In genomic region chr5:53970178-53970577, GRCm38 (mm10) we compare ENCODE assay signal across 10 mouse cellular contexts. TPM values are rescaled to one million over a fixed set of nuclear protein-coding genes. Genes with fewer than 3 reads are reported as not detected.
DNase-seq lines count a peak whose midpoint lies in the region; ATAC-seq lines count a peak whose summit lies in the region.
"Had no signal": no experiment of that assay in that cellular context is flagged by ENCODE, and none has a peak within 500 bp of the region (broad histone marks: within the 10 kb centered on the region; RNA-seq: fewer than 3 reads in every experiment).

No protein-coding gene starts in this region.

- WGBS in lung, embryonic 15.5 days: 39% methylated on average over 7 of the region's 7 CpGs
- 91% methylated on average over 7 of the region's 7 CpGs for WGBS in forebrain, embryonic 14.5 days

- peak; percentile 52; the same call in 1 of the 2 replicates for ATAC-seq in granulocyte monocyte progenitor cell, adult 5-6 weeks (replicated peaks; ENCODE audit: poor library complexity, severe bottlenecking)
- peak; percentile 57; the same call in 1 of the 2 replicates for ATAC-seq in lung, embryonic 15.5 days (ENCODE audit: borderline replicate concordance, extremely low read depth, low FRiP score, low TSS enrichment)
- no peak for ATAC-seq in forebrain, embryonic 14.5 days

- H3K4me1 ChIP-seq in lung, embryonic 15.5 days: 0 out of 2 replicates have a peak, but pooled peaks cover 8% of the 10 kb centered on the region
- H3K4me1 ChIP-seq in forebrain, embryonic 14.5 days (ENCODE audit: control insufficient read depth, insufficient read depth, low read length): no peaks in the 10 kb centered on the region
- H3K4me1 ChIP-seq: stomach, embryonic 15.5 days had no signal

- no peaks in the 10 kb centered on the region for H3K9me3 ChIP-seq in lung, embryonic 15.5 days
- no peaks in the 10 kb centered on the region for H3K9me3 ChIP-seq in forebrain, embryonic 14.5 days (replicated peaks; ENCODE audit: control insufficient read depth, low read length)
- H3K9me3 ChIP-seq: stomach, embryonic 15.5 days had no signal

- no peaks in the 10 kb centered on the region for H3K27me3 ChIP-seq in lung, embryonic 15.5 days
- H3K27me3 ChIP-seq in forebrain, embryonic 14.5 days (replicated peaks; ENCODE audit: control insufficient read depth, insufficient read depth, low read length): no peaks in the 10 kb centered on the region
- H3K27me3 ChIP-seq: stomach, embryonic 15.5 days had no signal

- H3K9ac ChIP-seq in lung, embryonic 15.5 days: no peak overlapping the region
- no peak overlapping the region for H3K9ac ChIP-seq in forebrain, embryonic 14.5 days (ENCODE audit: low read length)
- H3K9ac ChIP-seq: stomach, embryonic 15.5 days had no signal

- no peaks in the 10 kb centered on the region for H3K36me3 ChIP-seq in lung, embryonic 15.5 days
- no peaks in the 10 kb centered on the region for H3K36me3 ChIP-seq in forebrain, embryonic 14.5 days (ENCODE audit: control insufficient read depth, insufficient read depth, low read length)
- H3K36me3 ChIP-seq: stomach, embryonic 15.5 days had no signal

- H3K4me3 ChIP-seq in lung, embryonic 15.5 days: no peak overlapping the region
- H3K4me3 ChIP-seq in forebrain, embryonic 14.5 days (ENCODE audit: low read depth, low read length): no peak overlapping the region
- H3K4me3 ChIP-seq: stomach, embryonic 15.5 days had no signal

- no peak overlapping the region for H3K4me2 ChIP-seq in lung, embryonic 15.5 days
- H3K4me2 ChIP-seq in forebrain, embryonic 14.5 days (ENCODE audit: low read length): no peak overlapping the region
- H3K4me2 ChIP-seq: stomach, embryonic 15.5 days had no signal

- DNase-seq in adrenal gland, adult 8-10 months: peak; percentile 28
- no peak for DNase-seq in adrenal gland, adult 18-20 months (ENCODE audit: low spot score in 2 of 2)
- DNase-seq in heart, postnatal 4 days: peak; percentile 54
- no peak for DNase-seq in forebrain, embryonic 14.5 days (ENCODE audit: low spot score)
- no peak for DNase-seq in cerebellum, postnatal 10 days
- no peak for DNase-seq in cerebellum, postnatal 14 days

- H3K27ac ChIP-seq in lung, embryonic 15.5 days: 0 out of 2 replicates have a peak overlapping the region, but pooled peaks have one; percentile 4
- no peak overlapping the region for H3K27ac ChIP-seq in forebrain, embryonic 14.5 days (ENCODE audit: low read depth, low read length)
- H3K27ac ChIP-seq: macrophage; stomach, embryonic 15.5 days had no signal

RNA-seq across cellular contexts. Expression of gene Stim2, which starts 28.1 kb away (rescaled TPM):
- 10 to 100 TPM; 19.3 to 39.5 (median 34.2) TPM for total RNA-seq in adrenal gland, adult 8-10 months (2022)
- total RNA-seq in adrenal gland, adult 18-20 months (2021): 10 to 100 TPM; 27.5 to 28.7 TPM
- total RNA-seq in granulocyte monocyte progenitor cell, adult 5-6 weeks (2014; fragmentation: Nextera tagmentation): 13.4 and 17.7 TPM in 2 replicates
- total RNA-seq in granulocyte monocyte progenitor cell, adult 5-6 weeks (2017): 18.0 and 27.9 TPM in 2 replicates
- 10 to 100 TPM; 27.6 to 27.9 TPM for total RNA-seq in heart, postnatal 4 days (2021)
- 19.6 and 25.2 TPM in 2 replicates for polyA plus RNA-seq in lung, embryonic 15.5 days (2015; fragmentation: Nextera tagmentation; extraction: Ambion mirVana)
- 21.0 and 23.6 TPM in 2 replicates for polyA plus RNA-seq in forebrain, embryonic 14.5 days (2014; fragmentation: Nextera tagmentation; extraction: Ambion mirVana)

Comparison
In these comparisons a context has a peak if more than half of its experiments do, and no peak if none do; other contexts are left out.
1. DNase-seq: peak in adrenal gland, adult 8-10 months (single experiment) and heart, postnatal 4 days (single experiment); none in adrenal gland, adult 18-20 months (0 of 2), forebrain, embryonic 14.5 days (single experiment), cerebellum, postnatal 10 days (0 of 2) and cerebellum, postnatal 14 days (0 of 2).